Mouse (Mus musculus): ENCODE results near the gene Evc2. TPM values are rescaled to one million over a fixed set of nuclear protein-coding genes. Genes with fewer than 3 reads are reported as not detected.
A peak's percentile ranks its signal among the peaks of the same experiment; 100 is the strongest.

The Evc2 gene
- not detected in 2 replicates for total RNA-seq (2014; fragmentation: Nextera tagmentation)
- 0.22 TPM in 1 of 2 replicates, not detected in the other for total RNA-seq (2017)

DNA sequence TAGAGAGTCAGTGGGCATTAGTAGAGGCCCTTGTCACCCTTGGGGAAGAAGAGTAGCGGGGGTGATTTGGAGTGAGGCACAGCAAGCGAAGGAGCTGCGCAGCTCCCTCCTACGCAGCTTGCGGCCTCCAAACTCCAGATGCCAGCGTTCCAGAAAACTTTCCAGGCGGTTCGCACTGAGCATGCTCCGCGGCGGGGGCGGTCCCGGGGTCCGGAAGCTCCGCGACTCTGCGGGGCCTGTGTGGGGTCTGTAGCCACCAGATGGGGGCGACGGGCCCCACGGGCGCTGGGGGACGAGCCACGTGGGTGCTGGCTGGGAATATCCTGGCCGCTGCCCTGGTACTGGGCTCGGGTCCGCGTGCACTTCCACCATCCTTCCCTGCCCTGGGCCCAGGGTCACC, at the start of gene Evc2:
Gene Evc2, plus strand, starts transcription at position 212 of the 400 bp plus-strand sequence.
- no peak for ATAC-seq (replicated peaks; ENCODE audit: poor library complexity, severe bottlenecking)

DNA sequence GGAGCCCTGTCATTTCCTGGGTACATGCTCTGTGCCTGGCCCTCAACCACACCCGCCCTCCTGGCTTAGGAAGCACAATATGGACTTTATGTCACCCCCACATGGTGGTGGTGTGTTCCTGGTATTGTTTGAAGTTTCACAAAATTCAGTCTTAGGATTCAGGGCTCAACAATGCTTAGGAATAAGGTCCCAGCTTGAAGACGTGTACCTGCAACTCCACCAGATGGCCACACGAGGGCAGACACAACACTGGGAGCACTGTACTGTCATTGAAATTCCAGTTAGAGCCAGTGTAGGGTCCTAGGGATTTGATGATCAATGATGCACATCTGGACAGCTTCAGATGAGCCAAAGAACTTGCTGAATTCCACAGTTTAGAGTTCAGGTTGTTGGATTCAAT, 49.1 kb upstream of the Evc2 start:
- peak; percentile 40; the same call in 1 of the 2 replicates for ATAC-seq (replicated peaks; ENCODE audit: poor library complexity, severe bottlenecking)

DNA sequence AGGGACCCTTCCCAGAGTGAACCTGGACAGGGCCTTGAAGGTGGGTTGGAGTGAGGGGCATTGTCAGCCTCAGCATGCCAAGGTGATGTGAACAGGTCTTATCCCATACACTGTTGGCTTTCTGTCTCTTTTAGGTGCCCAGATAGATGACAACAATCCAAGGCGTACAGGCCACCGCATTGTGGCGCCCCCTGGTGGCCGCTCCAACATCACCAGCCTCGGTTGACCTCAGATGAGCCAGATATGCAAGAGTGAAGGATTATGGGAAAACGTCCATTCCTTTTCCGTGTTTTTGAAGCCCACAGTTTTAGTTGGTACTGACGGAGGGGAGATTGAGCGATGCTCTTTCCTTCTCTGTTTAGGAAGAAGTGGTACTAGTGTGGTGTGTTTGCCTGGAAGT, 47.3 kb upstream of the Evc2 start:
- no peak for ATAC-seq (replicated peaks; ENCODE audit: poor library complexity, severe bottlenecking)

GRCm38 (mm10) chr5:37296717-37297116, 41.6 kb upstream of the Evc2 start:
- ATAC-seq (replicated peaks; ENCODE audit: poor library complexity, severe bottlenecking), result no peak

- no peak; the same call in 1 of the 2 replicates for ATAC-seq (replicated peaks; ENCODE audit: poor library complexity, severe bottlenecking)
Measured at GRCm38 (mm10) chr5:37298370-37298769, 39.9 kb upstream of the Evc2 start.

DNA sequence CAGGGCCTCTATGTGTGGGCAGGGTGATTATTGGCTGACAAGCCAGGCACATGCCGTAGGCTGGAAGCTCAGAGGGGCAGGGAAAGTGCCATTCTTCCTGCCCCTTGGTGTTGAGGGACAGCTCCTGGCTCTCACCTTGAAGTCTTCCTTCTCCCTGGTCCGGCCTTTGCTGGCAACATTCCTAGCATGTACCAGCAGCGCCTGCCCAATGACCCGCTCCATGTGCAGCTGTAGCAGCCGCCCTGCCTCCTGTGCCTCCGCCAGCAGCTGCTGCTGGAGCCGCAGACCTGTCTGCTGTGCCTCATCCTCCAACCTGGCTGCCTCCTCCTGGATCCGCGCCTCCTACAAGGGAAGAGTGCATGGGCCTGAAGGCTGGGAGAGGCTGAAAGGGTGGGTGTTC, 28.3 kb upstream of the Evc2 start:
- no peak for ATAC-seq (replicated peaks; ENCODE audit: poor library complexity, severe bottlenecking)

DNA sequence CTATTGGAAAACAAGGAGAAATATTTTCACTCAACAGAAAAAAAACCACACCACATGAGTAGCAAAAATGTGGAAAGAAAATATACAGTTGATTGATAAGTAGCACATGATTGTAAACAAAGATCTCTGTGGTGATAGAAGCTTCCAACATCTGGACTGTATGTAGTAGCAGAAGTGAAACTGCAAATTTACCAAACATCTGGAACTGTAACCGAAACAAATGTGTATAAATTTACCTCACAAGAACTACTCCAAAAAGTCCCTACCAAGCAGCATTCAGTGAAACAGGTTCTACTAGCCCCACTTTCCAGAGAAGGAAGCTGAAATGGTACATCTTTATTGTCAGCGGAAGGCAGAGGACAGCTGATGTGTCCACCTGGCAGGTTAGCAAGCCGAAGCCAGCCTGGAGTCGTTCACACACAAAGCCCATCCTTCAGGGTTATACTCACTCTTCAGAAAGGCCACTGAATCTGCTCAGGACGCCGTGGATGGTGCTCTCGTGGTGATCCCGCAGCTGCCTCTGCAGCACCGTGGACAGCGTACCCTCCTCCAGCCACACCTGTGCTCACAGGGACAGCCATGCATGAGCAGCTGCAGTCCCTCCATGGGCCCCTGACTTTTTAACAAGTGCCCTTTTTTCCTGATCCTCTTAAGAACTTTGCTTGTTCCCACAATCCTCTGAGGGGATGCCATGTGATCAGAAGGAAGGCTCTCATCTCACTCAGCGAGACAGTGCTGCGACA, 25.1 kb upstream of the Evc2 start:
- no peak for ATAC-seq (replicated peaks; ENCODE audit: poor library complexity, severe bottlenecking)

DNA sequence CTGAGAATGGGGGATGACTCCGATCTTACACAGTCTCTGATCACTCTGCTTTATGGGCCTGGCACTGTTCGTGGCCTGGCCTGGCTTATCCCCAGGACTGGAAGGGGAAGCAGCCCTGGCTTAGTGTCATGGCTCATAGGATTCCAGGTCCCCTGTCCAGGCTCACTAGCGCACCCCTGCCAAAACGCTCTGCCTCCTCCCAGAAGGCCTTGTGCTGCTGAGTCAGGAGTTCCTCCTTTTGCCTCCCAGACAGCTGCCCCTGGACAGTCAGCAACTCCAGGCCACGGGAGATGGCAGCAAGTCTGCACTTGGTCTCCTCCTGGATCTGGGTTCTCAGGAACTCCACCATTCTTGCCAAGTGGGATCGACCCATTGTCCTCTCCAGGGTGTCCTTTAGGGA, 19.6 kb upstream of the Evc2 start:
- ATAC-seq (replicated peaks; ENCODE audit: poor library complexity, severe bottlenecking), result no peak

GRCm38 (mm10) chr5:37320174-37320573, 18.1 kb upstream of the Evc2 start:
- ATAC-seq (replicated peaks; ENCODE audit: poor library complexity, severe bottlenecking), result no peak

- no peak for ATAC-seq (replicated peaks; ENCODE audit: poor library complexity, severe bottlenecking)
Measured at GRCm38 (mm10) chr5:37320761-37321160, 17.5 kb upstream of the Evc2 start.

- no peak for ATAC-seq (replicated peaks; ENCODE audit: poor library complexity, severe bottlenecking)
Measured at GRCm38 (mm10) chr5:37326675-37327074, 11.6 kb upstream of the Evc2 start.

GRCm38 (mm10) chr5:37330449-37331132, 7.7 kb upstream of the Evc2 start:
- no peak for ATAC-seq (replicated peaks; ENCODE audit: poor library complexity, severe bottlenecking)

DNA sequence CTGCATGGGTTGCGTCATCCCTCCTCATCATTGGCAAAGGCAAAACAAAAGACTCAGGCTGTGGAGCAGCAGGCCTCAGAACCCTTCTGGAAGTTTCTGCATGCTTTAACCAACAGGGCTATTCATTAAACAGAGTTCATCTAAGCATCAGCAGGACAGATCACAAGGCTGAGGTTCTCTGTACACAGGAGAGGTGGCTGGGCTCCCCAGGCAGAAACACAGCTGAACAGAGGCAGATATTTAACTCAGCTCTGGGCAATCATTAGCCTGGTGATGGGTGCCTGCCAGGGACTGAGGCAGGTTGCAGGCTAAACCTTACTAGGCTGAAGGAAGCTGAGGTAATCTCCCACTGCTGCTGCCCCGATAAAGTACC, 7.2 kb upstream of the Evc2 start:
- ATAC-seq (replicated peaks; ENCODE audit: poor library complexity, severe bottlenecking), result no peak

DNA sequence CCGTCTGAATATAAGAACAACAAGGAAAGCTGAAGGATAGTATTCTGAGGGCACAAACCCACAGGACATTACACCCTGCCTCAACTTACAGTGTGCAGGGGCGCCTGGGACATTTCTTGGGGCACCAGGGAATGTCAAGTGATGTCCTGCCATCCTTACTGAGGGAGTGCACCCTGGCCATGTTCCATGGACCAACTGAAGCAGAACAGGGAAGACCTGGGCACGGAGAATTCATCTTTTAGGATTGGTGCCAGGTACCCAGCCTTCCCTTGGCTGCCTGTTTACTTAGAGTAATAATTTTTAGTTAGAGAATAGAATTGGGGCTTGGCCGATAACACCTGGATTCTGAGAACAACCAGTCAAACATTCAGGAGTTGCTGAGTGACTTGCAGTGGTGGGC, 6.2 kb upstream of the Evc2 start:
- ATAC-seq (replicated peaks; ENCODE audit: poor library complexity, severe bottlenecking), result no peak

GRCm38 (mm10) chr5:37335061-37335460, 3.2 kb upstream of the Evc2 start:
- no peak for ATAC-seq (replicated peaks; ENCODE audit: poor library complexity, severe bottlenecking)

DNA sequence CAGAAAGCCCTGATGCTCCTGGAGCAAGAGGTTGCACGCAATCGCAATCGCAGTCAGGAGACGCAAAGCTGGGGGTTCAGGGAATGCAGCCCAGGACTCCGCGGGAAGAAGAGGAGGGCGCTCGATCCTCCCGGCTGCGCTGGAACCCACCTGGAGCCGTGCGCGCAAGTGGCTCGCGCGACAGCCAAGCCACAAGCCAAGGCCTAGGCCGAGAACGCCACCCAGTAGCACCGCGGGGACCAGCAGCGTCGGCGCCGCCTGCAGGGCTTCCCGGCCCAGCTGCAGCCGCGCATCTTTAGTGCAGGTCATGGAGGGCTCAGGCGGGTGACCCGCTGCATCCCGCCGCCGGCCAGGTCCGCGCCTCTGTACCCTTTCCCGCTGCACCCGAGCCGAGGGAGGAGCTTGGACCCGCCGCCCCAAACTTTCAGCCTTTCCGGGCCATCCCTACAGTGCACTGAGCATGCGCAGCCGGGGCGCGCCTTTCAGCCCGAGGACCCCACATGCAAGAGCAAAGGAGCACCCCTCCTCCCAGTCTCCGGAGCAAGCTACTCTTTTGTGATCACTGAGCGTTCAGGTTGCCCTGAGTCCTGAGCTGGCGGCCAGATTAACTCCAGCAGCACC, 1.7 kb upstream of the Evc2 start, which contains the start of gene Evc:
Gene Evc, minus strand, starts transcription at position 410 of the 621 bp plus-strand sequence.
- no peak for ATAC-seq (replicated peaks; ENCODE audit: poor library complexity, severe bottlenecking)

DNA sequence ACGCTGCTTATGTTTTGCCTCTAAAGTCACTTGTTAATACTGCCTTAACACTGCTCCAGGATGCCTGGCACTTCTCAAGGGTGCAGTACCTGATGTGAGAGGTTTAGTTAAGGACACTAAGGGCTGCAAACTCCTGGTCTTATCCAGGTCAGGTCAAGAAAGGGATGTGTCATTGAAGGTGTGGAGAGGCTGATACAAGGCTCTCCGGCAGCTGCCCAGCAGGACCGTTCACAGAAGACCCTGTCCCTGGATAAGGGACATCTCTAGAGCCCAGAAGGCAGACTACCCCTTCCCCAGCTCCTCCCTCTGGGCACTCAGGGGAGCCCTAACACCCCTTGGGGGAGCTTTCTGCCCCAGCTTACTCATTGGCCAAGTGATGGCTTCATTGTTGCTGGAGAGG, 603 bp upstream of the Evc2 start:
- no peak for ATAC-seq (replicated peaks; ENCODE audit: poor library complexity, severe bottlenecking)

- ATAC-seq (replicated peaks; ENCODE audit: poor library complexity, severe bottlenecking), result no peak
Measured at GRCm38 (mm10) chr5:37343962-37344361, 5.7 kb downstream of the Evc2 start.

- no peak for ATAC-seq (replicated peaks; ENCODE audit: poor library complexity, severe bottlenecking)
Measured at GRCm38 (mm10) chr5:37351791-37352190, 13.5 kb downstream of the Evc2 start.

DNA sequence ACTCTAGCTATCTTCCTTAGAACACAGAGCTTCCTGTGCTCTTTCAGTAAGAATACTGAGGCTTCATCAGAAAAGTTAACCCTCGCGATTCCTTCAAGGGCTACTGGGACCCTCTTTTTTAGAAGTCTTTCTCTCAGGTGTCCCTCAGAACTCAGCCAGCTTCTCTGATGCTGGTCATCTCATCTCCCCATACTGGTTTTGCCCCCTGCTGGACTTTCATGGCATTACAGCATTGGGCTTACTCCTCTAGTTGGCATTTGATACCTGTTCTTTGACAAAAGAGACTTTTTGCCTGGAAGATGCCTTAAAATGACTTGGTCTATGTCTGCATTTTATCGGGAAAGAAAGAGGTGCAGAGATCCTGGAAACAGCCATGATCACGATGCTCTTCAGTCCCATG, 16.1 kb downstream of the Evc2 start:
- no peak for ATAC-seq (replicated peaks; ENCODE audit: poor library complexity, severe bottlenecking)

DNA sequence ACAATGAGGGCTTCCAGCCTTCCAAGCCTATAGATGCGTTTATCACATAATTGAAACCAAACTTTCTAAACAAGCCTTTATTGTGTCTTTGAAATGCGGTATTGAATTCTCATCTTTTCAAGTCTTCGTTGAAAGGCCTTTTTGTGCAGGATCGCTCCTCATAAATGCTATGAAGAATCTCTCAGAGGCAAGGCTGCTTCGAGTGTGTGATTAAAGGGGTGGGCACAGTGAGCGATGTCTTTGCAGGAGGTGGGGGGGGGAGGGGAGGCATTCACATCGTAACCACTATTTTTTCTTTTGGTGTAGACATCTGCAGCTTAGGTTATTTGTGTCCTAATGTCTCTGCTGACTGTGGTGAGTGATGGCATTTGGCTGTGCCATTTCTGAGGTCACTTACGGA, 17.7 kb downstream of the Evc2 start:
- no peak for ATAC-seq (replicated peaks; ENCODE audit: poor library complexity, severe bottlenecking)

Data from granulocyte monocyte progenitor cell, adult 5-6 weeks (primary cell).